Mouse (Mus musculus): ENCODE measurements around the gene Msl2. TPM values are rescaled to one million over a fixed set of nuclear protein-coding genes. Genes with fewer than 3 reads are reported as not detected.

Gene Msl2
- total RNA-seq, 1 experiment from 2014 or later, result 42.5 TPM

Other genes with a start within 250 kb of the Msl2 start
- 201 and 211 TPM in 2 replicates for gene Pccb, start 39.2 kb upstream of the Msl2 start, total RNA-seq (2021)
- gene Ppp2r3a, start 177.7 kb downstream of the Msl2 start, total RNA-seq (2021), result 24.2 and 28.6 TPM in 2 replicates

All from adrenal gland, postnatal 14 days (tissue).